Mouse (Mus musculus): ENCODE data around the gene Tspan9. TPM values are rescaled to one million over a fixed set of nuclear protein-coding genes. Genes with fewer than 3 reads are reported as not detected.

Gene Tspan9
- total RNA-seq, 1 experiment = 161 TPM

DNA sequence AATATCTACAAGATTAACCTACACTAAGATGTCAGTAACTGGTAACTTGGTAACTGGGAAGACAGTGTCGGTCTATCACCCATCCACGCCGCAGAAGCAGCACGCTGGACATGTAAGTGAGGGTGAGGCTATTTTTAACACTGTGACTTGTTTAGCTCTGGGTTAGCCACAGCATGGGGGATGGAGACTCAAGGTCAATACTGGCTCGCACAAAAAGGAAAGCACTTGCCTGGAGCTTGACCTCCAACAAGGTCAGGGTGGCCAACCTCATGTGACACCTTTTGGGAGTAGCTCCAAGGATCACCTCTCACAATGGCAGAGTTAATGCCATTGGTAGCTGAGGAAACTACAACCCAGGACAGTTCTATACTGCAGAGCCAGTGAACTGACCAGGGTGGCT lies 50.8 kb downstream of the Tspan9 start:
- no peak for DNase-seq (ENCODE audit: low read depth, low spot score)
- peaks cover 0 to 37% of the 10 kb centered on the region in 2 experiments; a peak in 2 of 4 replicates for H3K4me1 ChIP-seq (ENCODE audit: control insufficient read depth in 2 of 2, insufficient read depth in 2 of 2, low read length in 2 of 2, poor library complexity in 1 of 2)
- no peak overlapping the region for H3K4me3 ChIP-seq (ENCODE audit: insufficient read depth in 1 of 2, low read depth in 1 of 2, low read length in 2 of 2, poor library complexity in 1 of 2, severe bottlenecking in 1 of 2)
- H3K27ac ChIP-seq (ENCODE audit: insufficient read depth, low read depth, low read length, poor library complexity, severe bottlenecking) = no peak overlapping the region
- H3K36me3 ChIP-seq (ENCODE audit: control insufficient read depth, insufficient read depth, low read length, poor library complexity, severe bottlenecking) = no peaks in the 10 kb centered on the region
- TF ChIP-seq CHD2 (IDR thresholded peaks at IDR 0.05; ENCODE audit: low read depth, low read length) = no peak
- TF ChIP-seq MAFK (IDR thresholded peaks at IDR 0.05; ENCODE audit: insufficient read depth, low read depth, low read length) = no peak
- TF ChIP-seq ZC3H11A (IDR thresholded peaks at IDR 0.05; ENCODE audit: borderline replicate concordance, low read depth, low read length) = no peak
- TF ChIP-seq ZNF384 (IDR thresholded peaks at IDR 0.05; ENCODE audit: low read depth, low read length) = no peak
- H3K9ac ChIP-seq (ENCODE audit: insufficient read depth, low read depth, low read length, poor library complexity, severe bottlenecking) = no peak overlapping the region
- no peaks in the 10 kb centered on the region for H3K9me3 ChIP-seq (ENCODE audit: control insufficient read depth, insufficient read depth, low read depth, low read length)
- in situ Hi-C loops (cut with MboI; ENCODE audit: low sequenced_read_pairs in 2 of 2, unreplicated experiment in 2 of 2) = loop anchor here in 1 of 2 experiments (10.0 kb wide), 1 partner anchor 118 kb away; no protein-coding TSS in a partner anchor

DNA sequence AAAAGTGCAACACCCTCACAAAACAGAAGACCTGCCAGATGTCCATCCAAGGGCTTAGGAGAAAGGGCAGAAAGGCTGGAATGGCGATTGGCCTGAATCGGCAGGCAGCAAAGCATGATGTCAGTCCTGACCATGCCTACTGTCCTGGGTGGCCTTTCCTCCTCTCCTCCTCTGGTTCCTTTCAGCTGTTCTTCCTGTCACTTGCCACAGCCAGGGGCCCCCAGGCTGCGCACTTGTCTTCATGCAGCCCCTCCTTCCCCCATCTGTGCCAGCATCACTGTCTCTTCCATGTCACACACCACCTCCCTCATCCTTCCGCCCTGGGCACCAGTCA lies 51.6 kb downstream of the Tspan9 start:
- no peaks in the 10 kb centered on the region for H3K36me3 ChIP-seq (ENCODE audit: control insufficient read depth, insufficient read depth, low read length, poor library complexity, severe bottlenecking)
- no peak overlapping the region for H3K4me3 ChIP-seq (ENCODE audit: insufficient read depth in 1 of 2, low read depth in 1 of 2, low read length in 2 of 2, poor library complexity in 1 of 2, severe bottlenecking in 1 of 2)
- TF ChIP-seq ZNF384 (IDR thresholded peaks at IDR 0.05; ENCODE audit: low read depth, low read length) = no peak
- in situ Hi-C loops (cut with MboI; ENCODE audit: low sequenced_read_pairs in 2 of 2, unreplicated experiment in 2 of 2) = loop anchor here in 1 of 2 experiments (10.0 kb wide), 1 partner anchor 117 kb away; no protein-coding TSS in a partner anchor
- H3K9ac ChIP-seq (ENCODE audit: insufficient read depth, low read depth, low read length, poor library complexity, severe bottlenecking) = no peak overlapping the region
- no peak overlapping the region for H3K27ac ChIP-seq (ENCODE audit: insufficient read depth, low read depth, low read length, poor library complexity, severe bottlenecking)
- H3K4me1 ChIP-seq (ENCODE audit: control insufficient read depth in 2 of 2, insufficient read depth in 2 of 2, low read length in 2 of 2, poor library complexity in 1 of 2) = peaks cover 0 to 37% of the 10 kb centered on the region in 2 experiments; a peak in 2 of 4 replicates
- no peak for DNase-seq (ENCODE audit: low read depth, low spot score)
- no peaks in the 10 kb centered on the region for H3K9me3 ChIP-seq (ENCODE audit: control insufficient read depth, insufficient read depth, low read depth, low read length)

DNA sequence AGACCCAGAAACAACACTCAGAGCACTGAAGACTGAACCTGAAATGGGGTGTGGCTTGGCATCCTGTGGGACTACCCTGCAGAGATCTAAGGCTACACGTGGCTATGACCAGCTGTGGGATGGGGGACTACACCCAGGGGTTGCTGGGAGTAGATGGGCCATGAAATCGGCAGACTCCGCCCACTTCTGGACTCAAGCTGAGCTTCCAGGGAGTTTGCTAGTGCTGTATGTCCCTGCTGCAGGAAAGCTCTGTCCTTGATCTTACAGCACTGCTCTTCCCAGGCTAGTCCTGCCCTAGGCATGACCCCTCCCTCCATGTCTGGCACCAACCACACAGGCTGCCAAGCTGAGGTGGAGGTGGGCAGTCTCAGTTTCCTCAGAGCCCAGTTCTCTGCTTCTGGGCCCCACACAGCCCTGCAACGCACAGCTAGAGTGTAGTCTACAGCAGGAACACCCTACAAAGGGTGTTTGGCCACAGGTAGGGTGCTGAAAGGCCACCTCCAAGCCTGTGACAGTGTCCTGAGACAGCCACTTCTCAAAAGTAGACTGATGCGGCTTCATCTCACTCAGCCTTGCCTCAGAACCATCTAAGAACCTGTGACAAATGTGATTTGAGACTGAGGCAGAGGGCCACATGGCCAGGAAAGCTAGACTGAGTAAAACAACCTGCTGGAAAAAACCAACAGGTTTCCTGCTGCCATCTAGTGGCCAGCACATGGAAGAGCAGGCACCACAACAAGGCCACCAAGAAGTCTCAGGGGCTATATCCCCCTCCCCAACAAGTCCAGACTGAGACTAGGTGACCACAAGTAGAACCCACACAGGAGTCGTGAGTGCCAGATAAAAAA lies 52.2 kb downstream of the Tspan9 start:
- Histone ChIP-seq H3K9ac (ENCODE audit: insufficient read depth, low read depth, low read length, poor library complexity, severe bottlenecking) (no peak overlapping the region; the same call in 1 of the 2 replicates), H3K9me3 (ENCODE audit: control insufficient read depth, insufficient read depth, low read depth, low read length) (no peaks in the 10 kb centered on the region), H3K4me3 (ENCODE audit: insufficient read depth in 1 of 2, low read depth in 1 of 2, low read length in 2 of 2, poor library complexity in 1 of 2, severe bottlenecking in 1 of 2) (no peak overlapping the region), H3K36me3 (ENCODE audit: control insufficient read depth, insufficient read depth, low read length, poor library complexity, severe bottlenecking) (no peaks in the 10 kb centered on the region), H3K27ac (ENCODE audit: insufficient read depth, low read depth, low read length, poor library complexity, severe bottlenecking) (no peak overlapping the region), H3K4me1 (ENCODE audit: control insufficient read depth in 2 of 2, insufficient read depth in 2 of 2, low read length in 2 of 2, poor library complexity in 1 of 2) (peaks cover 0 to 37% of the 10 kb centered on the region in 2 experiments; a peak in 2 of 4 replicates)
- in situ Hi-C loops (cut with MboI; ENCODE audit: low sequenced_read_pairs in 2 of 2, unreplicated experiment in 2 of 2) = loop anchor here in 1 of 2 experiments (10.0 kb wide), 1 partner anchor 116 kb away; no protein-coding TSS in a partner anchor
- DNase-seq (ENCODE audit: low read depth, low spot score) = peak; percentile 68
- no peak for TF ChIP-seq HCFC1 (IDR thresholded peaks at IDR 0.05; ENCODE audit: borderline replicate concordance, insufficient read depth, low read length)
- TF ChIP-seq ZC3H11A (IDR thresholded peaks at IDR 0.05; ENCODE audit: borderline replicate concordance, low read depth, low read length) = peak; percentile 62; the same call in 1 of the 2 replicates
- 0 out of 2 replicates have a peak, but pooled peaks have one; percentile 41 for TF ChIP-seq ZNF384 (IDR thresholded peaks at IDR 0.05; ENCODE audit: low read depth, low read length)
- TF ChIP-seq MAFK (IDR thresholded peaks at IDR 0.05; ENCODE audit: insufficient read depth, low read depth, low read length) = no peak
- no peak for TF ChIP-seq CHD2 (IDR thresholded peaks at IDR 0.05; ENCODE audit: low read depth, low read length)

DNA sequence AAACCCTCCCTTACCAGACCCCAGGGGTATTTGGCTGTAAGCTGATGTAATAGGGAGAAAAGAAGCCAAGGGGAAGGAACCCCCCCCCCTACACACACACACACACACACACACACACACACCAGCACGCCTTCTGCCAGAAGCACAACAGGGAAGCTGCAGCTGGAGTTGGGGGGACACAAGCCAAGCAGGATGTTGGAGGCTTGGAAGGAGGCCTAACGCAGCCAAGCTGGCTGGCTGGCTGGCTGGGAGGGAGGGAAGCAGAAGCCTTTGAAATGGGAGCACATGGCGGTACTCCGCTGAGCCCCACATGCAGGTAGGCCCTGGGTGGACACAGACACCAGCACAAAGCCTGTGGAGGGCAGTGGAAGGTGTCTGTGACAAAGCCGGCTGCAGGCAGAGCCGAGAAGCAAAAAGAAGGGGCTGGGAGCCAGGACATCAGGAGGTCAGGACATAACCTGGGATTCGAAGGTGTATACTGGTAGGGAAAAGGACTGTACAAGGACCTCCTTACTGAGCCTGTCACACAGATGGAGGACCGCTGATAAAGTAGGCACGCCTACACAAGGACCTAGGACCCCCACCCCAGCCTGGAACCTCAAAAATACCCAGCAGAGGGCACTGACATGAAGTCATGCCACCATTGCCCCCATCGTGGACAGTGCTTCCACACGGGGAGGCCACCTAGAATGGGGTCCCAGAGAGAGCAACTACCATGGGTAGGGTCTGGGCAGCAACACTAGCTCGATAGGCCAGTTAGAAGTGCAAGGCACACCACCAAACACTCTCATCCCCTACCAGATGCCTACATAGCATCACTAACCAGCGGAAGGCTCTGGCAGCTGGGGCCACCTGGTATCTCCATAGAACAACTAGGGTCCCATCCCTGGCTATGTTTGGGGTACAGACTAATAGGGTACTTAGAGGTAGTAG lies 53.4 kb downstream of the Tspan9 start:
- Histone ChIP-seq H3K36me3 (ENCODE audit: control insufficient read depth, insufficient read depth, low read length, poor library complexity, severe bottlenecking) (no peaks in the 10 kb centered on the region), H3K27ac (ENCODE audit: insufficient read depth, low read depth, low read length, poor library complexity, severe bottlenecking) (no peak overlapping the region), H3K9ac (ENCODE audit: insufficient read depth, low read depth, low read length, poor library complexity, severe bottlenecking) (no peak overlapping the region), H3K4me3 (ENCODE audit: insufficient read depth in 1 of 2, low read depth in 1 of 2, low read length in 2 of 2, poor library complexity in 1 of 2, severe bottlenecking in 1 of 2) (no peak overlapping the region), H3K4me1 (ENCODE audit: control insufficient read depth in 2 of 2, insufficient read depth in 2 of 2, low read length in 2 of 2, poor library complexity in 1 of 2) (peaks cover 0 to 37% of the 10 kb centered on the region in 2 experiments; a peak in 2 of 4 replicates), H3K9me3 (ENCODE audit: control insufficient read depth, insufficient read depth, low read depth, low read length) (no peaks in the 10 kb centered on the region)
- TF ChIP-seq ZNF384 (IDR thresholded peaks at IDR 0.05; ENCODE audit: low read depth, low read length) = no peak
- no peak for TF ChIP-seq CHD2 (IDR thresholded peaks at IDR 0.05; ENCODE audit: low read depth, low read length)
- TF ChIP-seq MAFK (IDR thresholded peaks at IDR 0.05; ENCODE audit: insufficient read depth, low read depth, low read length) = no peak
- no peak for TF ChIP-seq HCFC1 (IDR thresholded peaks at IDR 0.05; ENCODE audit: borderline replicate concordance, insufficient read depth, low read length)
- no peak for TF ChIP-seq ZC3H11A (IDR thresholded peaks at IDR 0.05; ENCODE audit: borderline replicate concordance, low read depth, low read length)
- in situ Hi-C loops (cut with MboI; ENCODE audit: low sequenced_read_pairs in 2 of 2, unreplicated experiment in 2 of 2) = loop anchor here in 1 of 2 experiments (10.0 kb wide), 1 partner anchor 115 kb away; no protein-coding TSS in a partner anchor
- DNase-seq (ENCODE audit: low read depth, low spot score) = no peak
